Mouse (Mus musculus) ES-E14 (cell line): ENCODE results near the gene Cers6. TPM values are rescaled to one million over a fixed set of nuclear protein-coding genes. Genes with fewer than 3 reads are reported as not detected.

Experiments
- DNase-seq: peaks from one replicate; pipeline ENCODE4 v3.0.0-alpha.2; 2013; ENCODE audit warnings: low read depth, low spot score
- H3K27ac ChIP-seq: 2 replicates; pipeline ENCODE4 v1.5.1; 2012; ENCODE audit warnings: low read depth, mild to moderate bottlenecking, low read length, moderate library complexity, mixed read lengths; ENCODE audit not compliant: poor library complexity, insufficient read depth, severe bottlenecking
- H3K36me3 ChIP-seq: 2 replicates; pipeline ENCODE4 v1.6.1; 2012; ENCODE audit warnings: mild to moderate bottlenecking, low read length, moderate library complexity, mixed read lengths; ENCODE audit not compliant: control insufficient read depth, poor library complexity, insufficient read depth, severe bottlenecking
- H3K4me1 ChIP-seq, 2 experiments: fragments of 150-350 bp in 1 of 2; sonication (generic) in 1 of 2; 2 replicates each; pipeline ENCODE4 v1.6.1; 2012; ENCODE audit warnings: low read length in 2 of 2, mild to moderate bottlenecking in 1 of 2, mixed read lengths in 1 of 2; ENCODE audit not compliant: control insufficient read depth in 2 of 2, insufficient read depth in 2 of 2, poor library complexity in 1 of 2
- H3K4me3 ChIP-seq, 2 experiments: fragments of 150-350 bp in 1 of 2; sonication (generic) in 1 of 2; 2 replicates each; pipeline ENCODE4 v1.5.1; 2012; ENCODE audit warnings: low read length in 2 of 2, low read depth in 1 of 2, mild to moderate bottlenecking in 1 of 2, mixed read lengths in 1 of 2; ENCODE audit not compliant: insufficient read depth in 1 of 2, poor library complexity in 1 of 2, severe bottlenecking in 1 of 2
- H3K9ac ChIP-seq: 2 replicates; pipeline ENCODE4 v1.6.1; 2012; ENCODE audit warnings: low read depth, mild to moderate bottlenecking, low read length, mixed read lengths; ENCODE audit not compliant: poor library complexity, insufficient read depth, severe bottlenecking
- H3K9me3 ChIP-seq: fragments of 150-350 bp; sonication (generic); 2 replicates; pipeline ENCODE4 v1.6.1; 2012; ENCODE audit warnings: low read depth, mild to moderate bottlenecking, low read length; ENCODE audit not compliant: control insufficient read depth, insufficient read depth
- CHD2 ChIP-seq: IDR thresholded peaks from 2 replicates; pipeline ENCODE4 v1.6.1; 2014; ENCODE audit warnings: mild to moderate bottlenecking, low read depth, low read length, inconsistent platforms
- HCFC1 ChIP-seq: IDR thresholded peaks from 2 replicates; pipeline ENCODE4 v1.6.1; 2012; ENCODE audit warnings: low read length, inconsistent platforms, borderline replicate concordance; ENCODE audit not compliant: insufficient read depth
- MAFK ChIP-seq: IDR thresholded peaks from 2 replicates; pipeline ENCODE4 v1.6.1; 2014; ENCODE audit warnings: mild to moderate bottlenecking, low read depth, low read length, inconsistent platforms; ENCODE audit not compliant: insufficient read depth
- ZC3H11A ChIP-seq: IDR thresholded peaks from 2 replicates; pipeline ENCODE4 v1.6.1; 2012; ENCODE audit warnings: low read depth, mild to moderate bottlenecking, inconsistent platforms, low read length, borderline replicate concordance
- ZNF384 ChIP-seq: IDR thresholded peaks from 2 replicates; pipeline ENCODE4 v1.6.1; 2012; ENCODE audit warnings: low read depth, low read length, inconsistent platforms
- in situ Hi-C, 2 experiments: fragments of 600-800 bp; cut with MboI; formaldehyde crosslinking; loops; one replicate each; pipeline ENCODE4 v1.15.1; 2025; ENCODE audit warnings: low sequenced_read_pairs in 2 of 2, inconsistent platforms in 1 of 2; ENCODE audit not compliant: unreplicated experiment in 2 of 2
- total RNA-seq: library from RNA; depleted of rRNA; stranded (reverse); fragments of 300-350 nt; gene quantifications from 2 replicates; pipeline ENCODE4 v1.2.3, GENCODE M21; 2012

The Cers6 gene
- total RNA-seq, 1 experiment: 33.6 TPM

DNA sequence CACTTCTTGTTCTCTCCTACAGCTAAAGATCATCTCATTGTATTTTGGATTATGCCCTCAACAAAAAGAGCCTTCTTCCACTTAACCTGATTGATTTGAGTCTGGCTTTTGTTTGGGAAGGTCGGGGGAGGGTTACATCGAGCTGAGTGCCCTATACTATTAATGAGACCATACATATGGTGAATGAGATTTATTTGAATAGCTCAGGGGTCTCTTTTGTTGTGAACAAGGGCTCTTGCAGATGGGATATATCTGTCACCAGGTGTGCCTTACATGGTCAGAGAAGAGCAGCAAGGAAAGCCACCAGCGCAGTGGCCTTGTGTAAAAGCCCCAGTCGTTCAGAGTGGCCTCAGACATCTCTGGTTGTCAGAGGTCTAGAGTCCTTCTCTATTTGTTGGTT lies 174.2 kb downstream of the Cers6 start:
- H3K9ac ChIP-seq: no peak overlapping the region
- H3K27ac ChIP-seq: no peak overlapping the region
- H3K4me3 ChIP-seq: no peak overlapping the region
- in situ Hi-C loops: no loop called here
- DNase-seq: no peak
- H3K4me1 ChIP-seq: peaks cover 2 to 3% of the 10 kb centered on the region in 2 experiments; a peak in 1 of 4 replicates
- no peaks in the 10 kb centered on the region for H3K36me3 ChIP-seq
- no peaks in the 10 kb centered on the region for H3K9me3 ChIP-seq
- TF ChIP-seq ZNF384: no peak
- TF ChIP-seq HCFC1: no peak
- TF ChIP-seq ZC3H11A: no peak
- no peak for TF ChIP-seq CHD2
- no peak for TF ChIP-seq MAFK

- H3K27ac ChIP-seq: no peak overlapping the region
- peaks cover 2 to 3% of the 10 kb centered on the region in 2 experiments; a peak in 1 of 4 replicates for H3K4me1 ChIP-seq
- H3K4me3 ChIP-seq: no peak overlapping the region
- in situ Hi-C loops: no loop called here
- no peak for DNase-seq
- H3K9me3 ChIP-seq: no peaks in the 10 kb centered on the region
- H3K9ac ChIP-seq: no peak overlapping the region
- TF ChIP-seq CHD2: no peak
- TF ChIP-seq ZNF384: no peak
- TF ChIP-seq MAFK: no peak
- no peaks in the 10 kb centered on the region for H3K36me3 ChIP-seq
Observed at GRCm38 (mm10) chr2:69037362-69037761, 176.1 kb downstream of the Cers6 start.

DNA sequence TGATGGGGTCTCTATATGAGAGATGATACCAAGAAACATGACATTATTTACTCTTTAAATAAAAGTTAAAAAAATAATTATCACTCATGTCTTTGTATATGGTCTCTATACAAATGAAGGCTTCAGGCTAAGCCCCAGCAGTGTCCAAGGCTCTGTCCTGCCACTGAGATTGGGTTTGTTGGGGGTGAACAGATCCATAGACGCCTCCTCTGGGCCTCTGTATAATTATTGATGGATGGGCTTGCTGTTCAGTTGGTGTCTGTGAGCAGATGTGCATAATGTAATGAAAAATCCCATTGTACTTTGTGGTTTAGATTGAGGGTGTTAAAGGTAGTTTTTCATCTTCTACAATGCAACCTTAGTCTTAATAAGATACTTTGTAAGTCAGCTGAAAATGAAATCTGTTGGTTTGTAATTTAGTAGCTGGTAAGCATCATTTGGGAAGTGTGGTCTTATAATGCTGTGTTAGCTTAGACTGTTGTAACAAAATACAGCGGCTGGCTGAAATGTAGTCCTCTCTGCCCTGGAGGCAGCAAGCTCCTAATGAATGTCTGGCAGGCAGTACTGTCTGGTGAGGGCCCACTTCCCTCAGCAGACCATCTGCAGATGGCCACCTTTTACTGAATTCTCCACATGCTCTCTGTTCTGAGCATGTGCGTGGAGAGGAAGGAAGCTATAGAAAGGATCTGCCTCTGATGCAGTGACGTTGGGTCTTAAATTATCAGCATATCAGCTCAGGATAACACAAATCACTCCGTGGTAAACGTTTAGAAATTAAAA lies 181.3 kb downstream of the Cers6 start:
- no peak overlapping the region for H3K27ac ChIP-seq
- in situ Hi-C loops: no loop called here
- H3K36me3 ChIP-seq: no peaks in the 10 kb centered on the region
- no peak overlapping the region for H3K9ac ChIP-seq
- DNase-seq: no peak
- H3K9me3 ChIP-seq: no peaks in the 10 kb centered on the region
- H3K4me3 ChIP-seq: no peak overlapping the region
- TF ChIP-seq MAFK (no peak), CHD2 (no peak), ZC3H11A (no peak), ZNF384 (no peak), HCFC1 (no peak)
- peaks cover 11 to 19% of the 10 kb centered on the region in 2 experiments for H3K4me1 ChIP-seq

DNA sequence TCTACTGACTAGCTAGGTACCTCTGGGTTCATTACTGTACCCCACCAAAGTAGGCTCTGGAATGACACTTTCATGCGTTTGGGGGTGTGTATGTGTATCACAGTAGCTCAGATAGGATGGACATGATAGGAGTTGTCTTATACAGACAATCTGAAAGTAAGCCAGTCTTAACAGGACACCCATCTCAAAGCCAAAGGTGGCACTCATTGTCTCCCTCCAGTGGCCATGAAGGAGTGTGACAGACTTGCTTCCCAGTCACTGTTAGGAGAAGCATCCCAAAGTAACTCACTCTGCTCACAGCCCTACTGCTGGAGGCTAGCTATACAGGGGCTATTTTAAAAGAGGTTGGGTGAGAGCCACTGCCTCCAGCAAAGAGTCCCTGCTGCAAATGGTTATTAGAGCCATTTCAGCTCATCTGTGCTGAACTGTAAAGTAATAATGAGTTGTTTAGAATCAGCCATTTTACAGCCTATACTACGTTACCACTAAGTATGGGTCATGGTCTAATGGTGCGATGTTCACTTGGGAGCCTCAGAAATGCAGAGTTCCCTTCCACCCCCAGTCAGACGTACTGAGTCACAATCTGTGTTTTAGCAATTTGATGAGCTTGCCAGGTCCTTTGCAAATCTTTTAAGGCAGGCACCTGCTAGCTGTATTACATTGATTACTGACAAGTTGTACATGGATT lies 182.3 kb downstream of the Cers6 start:
- peaks cover 15 to 24% of the 10 kb centered on the region in 2 experiments for H3K4me1 ChIP-seq
- peak; percentile 75 for DNase-seq
- no peak overlapping the region for H3K4me3 ChIP-seq
- TF ChIP-seq CHD2: no peak
- TF ChIP-seq ZC3H11A: peak; percentile 83
- no peaks in the 10 kb centered on the region for H3K9me3 ChIP-seq
- H3K9ac ChIP-seq: no peak overlapping the region
- no peak overlapping the region for H3K27ac ChIP-seq
- in situ Hi-C loops: no loop called here
- no peaks in the 10 kb centered on the region for H3K36me3 ChIP-seq

GRCm38 (mm10) chr2:69045926-69046325 lies 184.7 kb downstream of the Cers6 start:
- Histone ChIP-seq H3K36me3 (no peaks in the 10 kb centered on the region), H3K4me3 (no peak overlapping the region), H3K27ac (no peak overlapping the region), H3K4me1 (peaks cover 29 to 35% of the 10 kb centered on the region in 2 experiments), H3K9me3 (no peaks in the 10 kb centered on the region), H3K9ac (no peak overlapping the region; the same call in 1 of the 2 replicates)
- in situ Hi-C loops: no loop called here
- TF ChIP-seq HCFC1 (no peak), MAFK (no peak), CHD2 (no peak), ZNF384 (no peak), ZC3H11A (no peak)
- no peak for DNase-seq
